Mouse (Mus musculus) C2C12 (cell line): Measurements from ENCODE around the gene Fxyd2.

Experiments
- CTCF ChIP-seq: IDR thresholded peaks from one replicate; pipeline ENCODE4 v1.5.1; 2011; ENCODE audit not compliant: control insufficient read depth, insufficient read depth, insufficient read length
- MAX ChIP-seq: IDR thresholded peaks from one replicate; pipeline ENCODE4 v1.6.1; 2011; ENCODE audit warnings: mild to moderate bottlenecking, control low read depth
- MYOG ChIP-seq: IDR thresholded peaks from one replicate; pipeline ENCODE4 v1.6.1; 2011; ENCODE audit not compliant: control insufficient read depth, insufficient read length; ENCODE audit errors: extremely low read depth
- USF1 ChIP-seq: IDR thresholded peaks from one replicate; pipeline ENCODE4 v1.6.1; 2011; ENCODE audit warnings: low read depth, mild to moderate bottlenecking, control low read depth, moderate library complexity

GRCm38 (mm10) chr9:45355192-45355591 is 44.3 kb upstream of the Fxyd2 start:
- TF ChIP-seq MAX (no peak), CTCF (no peak), USF1 (no peak), MYOG (no peak)
